Mouse (Mus musculus) stomach, postnatal 0 days (tissue): ENCODE measurements around the gene Chmp4b.

ENCODE experiments used
- CTCF ChIP-seq: IDR thresholded peaks from 2 replicates; pipeline ENCODE4 v1.5.1; 2016; ENCODE audit warnings: antibody characterized with exemption, low read depth, mild to moderate bottlenecking, moderate library complexity
- EP300 ChIP-seq: optimal IDR thresholded peaks from 2 replicates; pipeline ENCODE3; 2016; ENCODE audit warnings: antibody characterized with exemption

- TF ChIP-seq CTCF (no peak), EP300 (no peak)
These were observed 67.5 kb downstream of the Chmp4b start for GRCm38 (mm10) chr2:154718855-154719556.
